Mouse (Mus musculus) adrenal gland (tissue): Measurements from ENCODE around the gene Pgam1.
"Not testable (repeated sequence)": the region's sequence is repeated elsewhere in the genome, so short reads cannot be mapped to it uniquely, and the experiment has no call there.

Experiments
- intact Hi-C: fragments of 180-260 bp; cut with DNase I; formaldehyde crosslinking; loops from one replicate; pipeline ENCODE4 v1.15.1; 2025
- long read RNA-seq, 2 experiments: library from polyadenylated mRNA; unstranded; transcript quantifications; one replicate each; pipeline ENCODE4 v2.0.0; 2020; ENCODE audit warnings: borderline replicate concordance in 1 of 2; ENCODE audit not compliant: insufficient replicate concordance in 1 of 2

Pgam1 gene
- long read RNA-seq, experiment 1, transcript Pgam1-201 (4 exons, 1,775 nt) = major isoform, 1,191 of 1,242 reads
- long read RNA-seq, experiment 1, partial matches to known transcripts = 46 of 1,242 reads
- long read RNA-seq, experiment 1, other reads (novel, unspliced or antisense) = 4 of 1,242 reads
- long read RNA-seq, experiment 2, transcript Pgam1-201 (4 exons, 1,775 nt) = major isoform, 1,112 of 1,154 reads
- long read RNA-seq, experiment 2, partial matches to known transcripts = 35 of 1,154 reads
- long read RNA-seq, experiment 2, other reads (novel, unspliced or antisense) = 6 of 1,154 reads

DNA sequence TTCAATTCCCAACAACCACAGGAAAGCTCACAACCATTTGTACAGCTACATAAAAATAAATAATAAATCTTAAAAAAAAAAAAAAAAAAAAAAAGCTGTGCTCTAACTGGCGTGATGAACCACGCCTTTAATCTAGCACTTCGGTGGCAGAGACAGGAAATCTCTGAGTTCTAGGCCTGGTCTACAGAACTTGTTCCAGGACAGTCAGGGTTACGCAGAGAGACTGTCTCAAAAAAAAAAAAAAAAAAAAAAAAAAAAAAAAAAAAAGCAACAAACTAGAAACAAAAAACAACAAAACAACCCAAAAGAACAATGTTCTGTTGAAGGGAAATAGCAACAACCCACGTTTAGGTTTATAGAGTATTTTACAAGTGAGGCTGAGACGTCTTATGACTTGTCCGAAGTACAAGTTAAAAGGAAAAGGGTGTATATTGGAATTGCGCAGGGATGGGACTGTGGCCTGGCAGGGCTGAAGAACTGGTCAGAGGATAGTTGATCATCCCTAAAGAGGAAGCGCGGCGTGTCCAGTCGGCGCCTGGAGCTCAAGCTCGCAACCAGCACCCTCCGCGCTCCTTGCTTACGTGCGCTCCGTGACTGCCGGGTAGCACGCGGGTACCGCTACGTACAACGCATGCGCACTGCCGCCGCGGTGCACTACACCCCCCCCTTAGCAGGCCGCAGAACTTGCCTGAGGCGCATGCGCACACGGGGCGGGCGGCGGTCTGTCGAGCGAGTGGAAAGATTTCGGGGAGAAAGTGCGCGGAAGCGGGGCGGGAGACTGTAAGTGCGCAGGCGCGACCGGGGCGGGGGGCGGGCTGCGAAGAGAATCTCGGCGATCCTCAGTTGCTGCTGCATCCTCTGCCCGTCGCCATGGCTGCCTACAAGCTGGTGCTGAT lies at the start of gene Pgam1:
Gene Pgam1 (plus strand): TSS at position 746 of the 896 bp plus-strand sequence.
- intact Hi-C loops = loop anchor here (2.0 kb wide), 1 partner anchor 21 kb away; the partner anchor contains the start of genes Exosc1 and Zdhhc16

DNA sequence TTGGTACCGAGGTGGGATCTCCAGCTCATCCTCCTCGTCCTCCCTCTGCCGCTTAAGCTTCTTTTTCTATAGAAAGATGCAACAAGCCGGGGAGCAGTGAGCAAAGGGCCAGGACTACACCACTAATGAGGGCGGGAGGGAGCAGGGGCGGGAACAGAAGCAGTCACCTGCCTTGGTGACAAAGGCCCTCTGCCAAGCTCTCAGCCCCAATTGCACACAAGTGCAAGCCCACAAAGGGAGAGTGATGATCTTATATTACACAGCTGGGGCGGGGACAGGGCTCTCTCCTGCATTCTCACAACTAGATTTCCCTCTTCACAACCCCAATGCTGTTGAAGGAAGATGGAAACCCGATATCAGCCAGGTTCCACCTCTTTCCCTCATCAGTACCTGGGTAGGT lies 45.0 kb upstream of the Pgam1 start:
- intact Hi-C loops = no loop called here

DNA sequence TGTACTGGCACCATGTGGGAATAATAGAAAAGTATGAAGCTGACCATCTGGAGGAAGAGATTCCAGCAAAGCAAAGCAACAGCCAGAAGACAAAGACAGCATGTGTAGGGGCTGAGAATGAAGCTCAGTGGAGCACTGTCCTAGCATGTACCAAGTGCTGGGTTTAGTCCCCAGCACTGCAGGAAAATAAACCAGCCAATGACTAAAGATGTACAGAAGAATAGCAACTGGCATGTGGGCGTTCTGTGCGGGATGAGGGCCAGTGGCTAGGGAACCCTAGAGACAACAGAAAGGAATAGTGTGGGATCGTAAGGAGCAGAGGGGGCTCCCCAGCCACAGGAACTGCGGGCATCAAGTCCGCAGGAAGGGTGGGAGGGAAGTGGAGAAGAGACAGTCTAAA lies 42.4 kb upstream of the Pgam1 start:
- intact Hi-C loops = no loop called here

DNA sequence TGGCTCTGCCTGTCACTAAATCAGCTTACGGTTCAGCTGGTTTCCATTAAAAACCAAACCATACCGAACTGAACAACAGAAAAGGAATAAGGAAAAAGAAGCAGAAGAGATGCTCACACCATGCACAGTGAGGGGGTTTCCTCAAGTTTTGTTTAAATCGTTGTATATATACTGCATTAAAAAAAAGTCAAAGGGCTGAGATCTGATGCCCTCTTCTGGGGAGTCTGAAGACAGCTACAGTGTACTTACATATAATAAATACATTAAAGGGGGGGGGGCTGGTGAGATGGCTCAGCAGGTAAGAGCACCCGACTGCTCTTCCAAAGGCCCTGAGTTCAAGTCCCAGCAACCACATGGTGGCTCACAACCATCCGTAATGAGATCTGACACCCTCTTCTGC lies 41.8 kb upstream of the Pgam1 start:
- intact Hi-C loops = not testable (repeated sequence)

DNA sequence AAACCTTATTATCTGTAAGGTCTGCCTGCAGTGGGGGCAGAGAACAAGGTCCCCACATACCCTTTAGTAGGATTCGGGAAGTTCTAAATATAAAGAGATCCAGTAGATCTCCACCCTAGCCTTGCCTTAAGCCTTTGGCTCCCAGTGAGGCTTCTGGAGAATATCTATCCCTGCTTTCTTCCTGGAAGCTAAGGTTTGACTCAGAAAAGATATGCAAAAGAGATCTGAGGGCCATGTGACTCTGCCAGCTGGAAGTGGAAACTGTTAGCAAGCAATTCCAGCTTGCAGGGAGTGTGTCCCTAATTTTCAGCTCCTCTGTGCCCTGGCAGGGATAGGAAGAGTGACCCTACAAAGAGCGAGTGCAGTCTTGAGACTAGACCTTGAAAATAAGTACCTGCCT lies 39.4 kb upstream of the Pgam1 start:
- intact Hi-C loops = no loop called here

DNA sequence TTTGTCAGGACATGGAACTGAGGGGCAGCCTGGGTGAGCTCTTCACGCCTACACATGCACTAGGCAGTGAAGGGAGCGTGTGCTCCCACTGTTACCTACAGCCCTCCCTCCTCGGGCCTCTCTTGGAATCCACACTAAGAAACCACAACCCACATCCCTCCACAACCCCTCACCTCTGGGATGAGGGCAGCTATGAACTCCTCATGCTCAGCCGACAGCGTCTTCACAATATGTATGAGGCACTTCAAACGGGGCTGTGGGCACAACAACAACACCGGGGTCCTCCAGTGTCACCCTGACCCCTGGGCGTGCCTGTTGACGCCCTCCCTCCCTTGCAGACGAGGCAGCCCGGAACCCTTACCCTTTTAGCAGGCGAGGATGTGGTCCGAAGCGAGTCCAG lies 37.4 kb upstream of the Pgam1 start:
- intact Hi-C loops = no loop called here

DNA sequence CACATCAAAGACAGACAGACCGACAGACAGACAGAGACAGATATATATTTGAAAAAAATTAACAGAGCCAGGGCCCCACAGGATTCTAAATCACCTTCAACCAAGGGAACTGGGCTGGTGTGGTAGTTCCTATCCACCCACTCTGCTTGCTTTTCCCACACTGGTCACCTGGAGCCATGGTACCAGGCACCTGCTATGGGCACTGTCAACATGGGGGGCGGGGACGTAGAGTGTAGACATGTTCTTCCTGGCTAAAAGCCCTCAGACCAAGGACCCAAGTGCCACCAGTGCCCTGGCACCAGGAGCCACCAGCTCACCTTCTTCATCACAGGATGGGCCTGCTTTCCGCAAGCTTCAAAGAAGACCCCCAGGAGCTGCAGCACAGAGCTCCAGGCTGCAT lies 29.9 kb upstream of the Pgam1 start:
- intact Hi-C loops = no loop called here

DNA sequence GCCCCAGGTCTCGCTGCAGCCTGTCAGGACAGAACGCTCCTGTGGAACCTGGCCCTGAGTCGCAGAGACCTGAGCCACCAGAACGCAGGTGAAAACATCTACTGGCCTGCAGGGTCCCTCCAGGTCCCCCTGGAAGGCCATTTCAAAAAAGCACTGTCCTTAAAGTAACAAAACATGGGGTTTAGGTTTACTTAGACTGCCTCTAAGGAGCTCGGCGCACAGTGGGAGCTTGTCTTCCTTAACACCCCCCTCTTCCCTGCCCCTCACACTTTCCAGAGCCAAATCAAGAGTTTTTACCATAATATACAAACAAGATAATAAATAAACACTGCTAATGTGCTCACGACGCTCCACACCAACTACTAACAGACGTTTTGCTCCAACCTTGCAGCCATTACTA lies 27.8 kb upstream of the Pgam1 start:
- intact Hi-C loops = no loop called here

DNA sequence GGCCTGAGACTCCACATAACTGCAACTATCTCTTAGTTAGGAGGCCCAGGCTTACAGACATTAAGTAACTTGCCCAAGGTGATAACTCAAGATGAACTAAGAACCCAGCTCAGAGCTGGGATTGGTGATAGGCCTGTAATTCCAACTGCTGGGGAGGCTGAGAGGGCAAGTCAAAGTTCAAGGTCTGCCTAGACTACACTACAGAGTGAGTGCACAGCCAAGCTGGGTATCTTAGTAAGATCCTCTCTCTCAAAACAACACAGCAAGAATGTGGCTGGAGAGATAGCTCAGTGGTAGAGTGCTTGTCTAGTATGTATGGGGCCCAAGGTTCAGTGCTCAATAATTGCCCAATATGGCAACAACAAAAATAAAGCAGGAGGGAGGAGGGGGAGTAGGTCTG lies 23.5 kb upstream of the Pgam1 start:
- intact Hi-C loops = no loop called here

DNA sequence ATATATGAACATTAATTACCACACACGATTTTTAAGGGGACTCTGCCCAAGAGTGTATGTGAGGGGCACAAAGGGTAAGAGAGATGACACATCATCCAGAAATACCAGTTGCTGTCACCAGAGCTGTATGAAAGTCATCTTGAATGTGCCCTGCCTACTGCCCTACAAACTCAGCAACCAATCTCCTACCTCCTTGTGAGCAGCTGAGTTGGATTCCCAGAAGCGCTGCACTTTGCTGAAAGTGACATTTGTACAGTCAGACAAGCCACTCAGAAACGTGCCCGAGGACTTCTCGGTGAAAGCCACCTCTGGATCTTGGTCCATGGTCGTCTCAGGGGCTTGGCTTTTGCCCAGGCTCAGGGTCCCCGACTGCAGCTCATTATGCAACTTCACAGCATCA lies 16.8 kb upstream of the Pgam1 start:
- intact Hi-C loops = loop anchor here (5.0 kb wide), 1 partner anchor 37 kb away; the partner anchor contains the start of genes Exosc1 and Zdhhc16

DNA sequence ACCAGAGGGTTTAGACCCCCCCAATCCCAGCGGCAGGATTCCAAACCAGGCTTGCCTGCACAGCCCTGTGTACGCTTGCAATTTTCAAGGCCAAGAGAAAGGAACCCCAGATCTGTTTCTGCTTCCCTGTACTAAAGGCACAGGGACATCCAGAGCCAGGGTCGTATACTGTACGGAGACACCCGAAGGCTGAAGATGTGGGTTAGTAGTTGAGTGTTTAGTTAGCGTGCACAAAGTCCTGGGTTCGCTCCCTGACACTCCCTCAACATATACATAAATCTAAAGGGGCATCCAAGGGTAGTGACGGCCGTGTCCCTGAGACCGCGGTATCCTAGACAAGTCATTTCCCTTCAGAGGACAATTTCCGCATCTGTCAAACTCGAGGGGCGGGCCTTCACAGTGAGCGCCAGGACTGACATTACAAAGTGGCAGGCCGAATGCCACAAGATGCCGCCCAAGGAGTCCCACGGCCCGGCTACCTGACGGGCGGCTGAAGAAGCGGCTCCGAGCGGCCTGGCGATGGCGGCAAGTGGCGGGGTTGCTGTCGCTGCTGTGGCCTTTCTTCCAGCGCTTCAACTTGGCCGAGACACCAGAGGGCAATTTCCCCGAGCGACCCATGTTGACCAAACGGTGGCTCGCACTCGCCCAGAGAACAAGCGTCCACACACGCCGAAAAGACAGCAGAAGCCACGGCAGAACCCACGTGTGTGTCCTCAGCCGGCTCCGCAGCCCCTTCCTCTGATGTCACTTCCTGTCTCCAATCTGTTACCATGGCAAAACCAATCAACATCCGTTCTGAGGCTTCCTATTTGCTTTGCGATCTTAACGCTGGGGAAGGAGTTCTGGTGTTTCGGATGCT lies 16.0 kb upstream of the Pgam1 start, which contains the start of gene Rrp12:
Gene Rrp12 (minus strand): TSS at position 714 of the 859 bp plus-strand sequence.
- intact Hi-C loops = loop anchor here (5.0 kb wide), 1 partner anchor 37 kb away; the partner anchor contains the start of genes Exosc1 and Zdhhc16

DNA sequence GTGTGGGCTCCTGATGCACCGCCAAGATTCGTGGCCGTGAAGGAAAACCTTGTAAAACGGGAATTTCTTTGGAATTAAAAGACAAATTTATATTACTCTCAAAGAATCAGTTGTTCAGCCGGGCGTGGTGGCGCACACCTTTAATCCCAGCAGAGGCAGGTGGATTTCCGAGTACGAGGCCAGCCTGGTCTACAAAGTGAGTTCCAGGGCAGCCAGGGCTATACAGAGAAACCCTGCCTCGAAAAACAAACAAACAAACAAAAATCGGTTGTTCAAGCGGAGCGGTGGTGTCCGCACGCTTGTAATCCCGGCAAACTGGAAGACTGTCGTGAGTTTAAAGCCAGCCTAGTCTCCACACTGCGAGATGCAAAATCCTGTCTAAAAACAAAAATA lies 15.4 kb upstream of the Pgam1 start:
- intact Hi-C loops = loop anchor here (5.0 kb wide), 1 partner anchor 36 kb away; the partner anchor contains the start of genes Exosc1 and Zdhhc16

DNA sequence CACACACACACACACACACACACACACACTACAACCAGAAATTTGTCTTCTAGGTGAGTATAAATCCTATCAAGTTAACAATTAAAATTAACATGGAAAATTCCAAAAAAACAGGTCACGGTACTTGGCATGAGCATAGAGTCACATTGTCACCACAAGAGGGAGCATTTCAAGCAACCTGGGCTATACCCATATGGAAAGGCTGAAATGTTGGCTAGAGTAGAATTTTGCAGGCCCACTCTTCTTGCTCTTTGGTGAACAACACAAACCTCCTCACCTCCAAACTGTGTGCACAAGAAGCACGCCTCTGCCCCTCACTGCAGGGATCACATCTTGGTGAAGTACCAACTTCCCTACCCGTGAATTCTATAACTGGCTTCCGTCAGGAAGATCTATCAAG lies 12.9 kb upstream of the Pgam1 start:
- intact Hi-C loops = loop anchor here (5.0 kb wide), 1 partner anchor 33 kb away; the partner anchor contains the start of genes Exosc1 and Zdhhc16

DNA sequence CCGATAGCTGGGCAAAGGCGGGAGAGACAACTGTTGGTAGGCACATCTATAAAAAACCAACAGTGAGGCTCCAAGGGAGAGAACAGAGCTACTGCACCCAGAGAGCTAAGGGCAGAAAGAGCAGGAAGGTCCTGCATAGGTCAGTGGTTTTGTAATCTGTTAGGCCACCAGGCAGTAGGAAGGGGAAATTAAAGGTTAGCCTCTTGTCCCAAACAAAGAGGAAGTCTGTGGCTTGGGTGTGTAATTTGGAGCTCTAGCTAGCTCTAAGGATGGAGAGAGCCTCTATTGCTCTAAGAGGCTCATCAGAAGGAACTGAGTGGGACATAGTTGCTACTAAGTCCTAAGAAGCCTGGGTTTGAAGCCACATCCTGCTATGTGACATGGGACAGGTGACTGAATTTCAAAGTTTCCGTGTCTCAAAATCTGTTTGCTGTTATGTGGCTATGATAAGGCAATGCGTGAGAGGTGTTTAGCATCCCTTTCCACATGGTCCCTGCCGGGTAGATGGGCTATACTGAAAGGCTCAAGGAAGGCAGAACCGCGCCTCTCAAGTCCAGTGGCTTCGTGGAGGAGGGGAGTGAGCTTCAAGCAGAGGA lies 11.1 kb upstream of the Pgam1 start:
- intact Hi-C loops = no loop called here

DNA sequence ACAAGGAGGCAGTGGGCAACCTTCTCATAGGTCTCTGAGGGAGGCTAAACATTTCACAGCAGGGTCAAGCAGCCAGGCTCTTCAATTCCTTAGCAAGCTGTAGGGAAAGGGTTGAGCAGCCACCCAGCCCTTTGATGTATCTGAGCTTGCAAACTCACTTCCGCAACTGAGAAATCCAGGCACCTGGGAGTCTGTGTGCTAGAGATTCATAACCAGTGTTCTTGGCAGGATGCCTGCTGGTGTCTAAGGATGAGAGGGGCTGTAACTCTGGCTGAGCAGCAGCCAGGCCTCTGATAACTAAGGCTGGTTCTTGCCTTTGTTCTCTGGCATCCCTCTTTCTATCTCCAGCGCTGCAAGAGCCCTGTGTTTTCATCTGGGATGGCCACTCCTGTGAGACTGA lies 10.0 kb upstream of the Pgam1 start:
- intact Hi-C loops = no loop called here

DNA sequence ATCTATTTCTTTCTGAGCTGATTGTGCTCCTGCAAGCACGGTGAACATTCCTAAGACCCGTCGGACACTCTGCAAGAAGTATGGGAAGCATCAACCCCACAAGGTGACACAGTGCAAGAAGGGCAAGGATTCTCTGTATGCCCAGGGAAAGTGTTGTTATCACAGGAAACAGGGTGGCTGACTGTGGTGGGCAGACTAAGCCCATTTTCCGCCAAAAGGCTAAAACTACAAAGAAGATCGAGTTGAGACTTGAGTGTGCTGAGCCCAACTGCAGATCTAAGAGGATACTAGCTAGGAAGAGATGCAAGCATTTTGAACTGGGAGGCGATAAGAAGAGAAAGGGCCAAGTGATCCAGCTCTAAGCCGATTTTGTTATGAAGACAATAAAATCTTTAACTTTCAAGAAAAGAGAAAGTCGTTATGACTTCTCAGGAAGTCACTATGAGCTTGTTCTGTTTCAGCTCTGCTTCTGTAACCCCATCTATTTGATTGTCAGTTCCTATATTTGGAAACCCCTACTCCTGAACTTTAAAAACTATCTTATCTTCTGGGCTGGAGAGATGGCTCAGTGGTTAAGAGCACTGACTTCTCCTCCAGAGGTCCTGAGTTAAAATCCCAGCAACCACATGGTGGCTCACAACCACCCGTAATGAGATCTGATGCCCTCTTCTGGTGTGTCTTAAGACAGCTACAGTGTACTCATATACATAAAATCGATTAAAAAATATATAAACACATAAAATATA lies 8.7 kb upstream of the Pgam1 start:
- intact Hi-C loops = no loop called here

DNA sequence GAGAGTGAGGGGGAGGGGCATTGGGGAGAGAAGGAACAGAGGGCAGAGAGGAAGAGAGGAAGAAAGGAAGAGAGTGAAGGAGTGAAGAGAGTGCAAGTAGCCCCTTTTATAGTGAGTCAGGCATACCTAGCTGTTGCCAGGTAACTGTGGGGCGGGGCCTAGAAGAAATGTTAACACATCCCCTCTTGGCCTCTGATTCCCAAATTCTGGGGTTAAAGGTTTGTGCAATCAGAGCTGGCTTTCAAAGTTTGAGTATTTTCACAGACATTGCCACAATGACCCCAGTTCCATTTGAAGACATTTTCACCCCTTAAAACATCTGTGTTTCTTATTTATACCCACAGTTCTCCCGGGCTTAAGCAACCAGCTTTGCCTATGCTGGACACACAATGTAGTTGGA lies 6.5 kb upstream of the Pgam1 start:
- intact Hi-C loops = no loop called here

DNA sequence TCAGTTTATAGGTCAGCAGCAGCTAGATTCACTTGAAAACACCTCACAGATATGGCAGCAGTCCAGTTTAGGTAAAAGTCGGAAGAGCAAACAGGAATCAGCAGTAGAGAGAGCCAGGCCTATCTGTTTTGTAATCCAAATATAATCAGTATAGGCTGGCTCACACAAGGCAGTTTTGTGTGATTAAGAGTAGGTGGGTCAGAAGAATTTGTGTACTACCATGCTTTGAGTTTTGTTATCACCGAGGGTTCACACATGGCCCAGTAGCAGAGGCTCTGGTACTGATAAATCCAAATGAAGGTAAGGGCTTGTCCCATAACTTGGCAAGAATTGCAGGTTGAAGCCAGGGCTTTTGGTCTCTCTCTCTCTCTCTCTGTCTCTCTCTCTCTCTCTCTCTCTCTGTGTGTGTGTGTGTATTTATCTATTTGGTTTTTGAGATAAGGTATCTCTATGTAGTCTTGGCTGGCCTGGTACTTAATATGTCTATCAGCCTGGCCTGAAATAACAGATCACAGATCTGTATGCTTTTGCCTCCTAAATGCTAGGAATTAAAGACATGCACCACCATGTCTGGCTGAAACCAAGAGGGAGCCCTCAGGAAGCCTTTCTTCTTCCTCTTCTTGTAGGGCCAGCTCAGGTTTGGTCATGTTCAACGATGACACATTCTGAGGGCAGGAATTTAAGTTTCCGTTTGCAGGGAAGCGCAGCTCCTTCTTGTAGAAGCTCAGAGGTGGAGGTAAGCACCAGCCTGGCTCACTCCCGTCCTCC lies 5.2 kb upstream of the Pgam1 start:
- intact Hi-C loops = no loop called here

DNA sequence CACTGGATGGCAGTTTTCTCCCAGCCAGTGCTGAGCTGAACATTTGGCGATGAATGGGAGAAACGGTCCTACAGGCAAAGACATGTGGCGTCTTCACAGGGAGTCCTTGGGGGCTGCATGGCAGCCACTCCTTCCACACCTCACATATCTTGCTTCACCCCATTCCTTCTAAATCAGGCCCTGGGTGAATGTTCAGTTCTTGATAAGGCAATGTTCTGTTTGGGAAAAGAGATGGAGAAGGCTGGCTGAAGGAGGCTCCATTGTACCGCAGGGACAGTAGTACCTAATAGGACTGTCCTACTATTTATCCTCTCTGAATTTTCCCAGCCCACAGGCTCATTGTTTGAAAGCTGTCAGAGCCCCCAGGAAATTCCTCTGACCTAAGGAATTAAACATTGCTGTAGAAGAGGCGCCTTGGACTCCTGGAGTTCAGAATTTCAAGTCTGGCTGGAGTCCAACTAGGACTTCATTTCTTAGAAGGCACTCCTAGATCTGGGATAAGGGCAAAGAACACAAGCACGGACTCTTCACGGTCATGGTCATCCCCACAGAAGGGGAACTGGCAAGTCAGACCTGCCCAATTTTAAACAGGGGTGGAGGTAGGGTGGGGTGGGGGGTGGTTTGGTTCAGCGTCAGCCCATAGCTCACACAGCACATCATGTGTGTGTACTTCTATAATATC lies 4.5 kb upstream of the Pgam1 start:
- intact Hi-C loops = no loop called here
